Mouse (Mus musculus) right cerebral cortex, postnatal 4 days (tissue): ENCODE results near the gene Gprc5b.

ENCODE experiments used
- DNase-seq: peaks from one replicate; pipeline ENCODE4 v3.0.0-alpha.2; 2022

The Gprc5b gene

DNA sequence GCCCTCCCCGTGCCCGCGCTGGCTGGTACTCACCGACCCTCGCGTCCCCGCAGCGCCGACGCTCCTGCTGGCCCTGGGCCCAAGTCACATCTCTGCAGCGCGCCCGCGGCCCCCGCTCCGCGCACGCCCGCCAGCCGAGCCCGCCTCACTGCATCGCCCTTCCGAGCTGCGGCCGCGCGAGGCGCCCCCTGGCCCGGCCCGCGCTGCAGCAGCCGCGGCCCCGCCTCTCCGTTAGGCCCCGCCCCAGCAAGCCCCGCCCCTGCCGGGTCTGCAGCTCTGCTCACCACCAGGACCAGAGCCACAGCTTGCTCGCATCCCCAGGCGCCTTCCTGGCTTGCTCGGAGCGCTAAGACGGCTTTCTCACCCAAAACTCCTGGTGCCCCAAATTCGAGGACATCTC is at the start of gene Gprc5b:
Gprc5b (minus strand) TSS at position 205 of the 400 bp plus-strand sequence.
- DNase-seq, result peak; percentile 78

DNA sequence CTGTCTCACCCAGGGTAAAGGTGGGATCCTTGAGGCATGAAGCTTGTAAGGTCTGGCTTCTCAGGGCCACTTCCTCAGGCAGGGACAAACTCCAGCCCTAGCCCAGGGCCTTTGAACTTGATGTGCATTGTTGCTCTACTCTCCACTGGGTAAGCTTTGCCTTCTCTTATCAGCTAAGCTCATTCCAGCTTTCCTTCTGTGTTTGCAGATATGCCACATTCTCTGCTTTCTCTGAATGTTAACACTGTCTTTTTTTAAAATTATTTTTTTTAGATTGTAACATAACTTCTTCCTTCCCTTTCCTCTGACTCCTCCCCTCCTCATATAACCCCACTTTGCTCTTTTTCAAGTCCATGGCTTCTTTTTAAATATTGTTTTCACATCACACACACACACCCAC is 46.5 kb upstream of the Gprc5b start:
- no peak for DNase-seq

DNA sequence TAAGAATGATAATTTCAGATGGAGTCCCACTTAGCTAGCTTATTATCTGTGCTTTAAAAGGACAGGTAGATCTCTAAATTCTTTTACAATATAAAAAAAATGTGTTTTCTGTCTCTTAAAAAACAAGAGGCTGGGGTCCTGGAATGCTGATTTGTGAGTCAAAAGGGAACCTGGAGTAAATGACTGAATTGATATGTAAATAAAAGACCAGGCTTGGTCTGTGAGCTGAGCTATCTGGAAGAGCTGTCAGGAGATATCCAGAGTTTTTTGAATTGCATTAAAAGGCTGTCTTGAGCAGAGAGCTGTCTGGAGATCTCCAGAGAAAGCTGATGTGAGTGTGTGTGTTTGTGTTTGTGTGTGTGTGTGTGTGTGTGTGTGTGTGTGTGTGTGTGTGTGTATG is 42.6 kb upstream of the Gprc5b start:
- no peak for DNase-seq

DNA sequence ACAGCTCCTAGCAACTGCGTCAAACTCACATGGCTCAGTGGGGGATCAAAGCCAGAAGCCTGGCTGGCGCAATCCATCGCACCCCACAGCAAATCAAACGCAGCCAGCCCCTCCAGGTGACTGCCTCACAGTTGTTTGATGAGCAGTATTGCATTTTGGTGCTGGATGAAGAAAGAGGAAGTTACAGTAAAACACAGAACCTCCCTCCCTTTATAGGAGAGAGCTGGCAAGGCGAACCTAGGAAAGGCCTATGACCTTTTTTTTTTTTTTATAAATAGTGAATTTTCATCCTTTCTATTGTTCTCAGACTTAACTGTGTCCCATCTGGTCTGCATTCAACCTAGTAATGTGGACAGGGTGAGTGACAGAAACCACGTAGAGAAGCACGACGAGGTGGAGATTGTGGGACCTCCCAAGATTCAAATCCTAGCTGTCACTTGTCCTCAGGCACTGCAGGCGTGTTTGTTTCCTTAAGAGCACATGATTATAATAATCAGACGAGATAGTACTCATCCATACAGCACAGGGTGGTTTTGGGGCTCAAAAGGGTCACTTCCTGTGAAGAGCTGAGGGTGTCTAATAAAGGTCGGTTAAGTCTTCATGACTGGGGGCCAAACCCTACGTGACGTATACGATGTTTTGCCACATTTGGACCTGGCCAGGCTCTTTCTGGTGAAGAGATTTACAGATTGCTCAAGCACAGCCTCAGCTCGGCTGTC is 39.4 kb upstream of the Gprc5b start:
- no peak for DNase-seq

DNA sequence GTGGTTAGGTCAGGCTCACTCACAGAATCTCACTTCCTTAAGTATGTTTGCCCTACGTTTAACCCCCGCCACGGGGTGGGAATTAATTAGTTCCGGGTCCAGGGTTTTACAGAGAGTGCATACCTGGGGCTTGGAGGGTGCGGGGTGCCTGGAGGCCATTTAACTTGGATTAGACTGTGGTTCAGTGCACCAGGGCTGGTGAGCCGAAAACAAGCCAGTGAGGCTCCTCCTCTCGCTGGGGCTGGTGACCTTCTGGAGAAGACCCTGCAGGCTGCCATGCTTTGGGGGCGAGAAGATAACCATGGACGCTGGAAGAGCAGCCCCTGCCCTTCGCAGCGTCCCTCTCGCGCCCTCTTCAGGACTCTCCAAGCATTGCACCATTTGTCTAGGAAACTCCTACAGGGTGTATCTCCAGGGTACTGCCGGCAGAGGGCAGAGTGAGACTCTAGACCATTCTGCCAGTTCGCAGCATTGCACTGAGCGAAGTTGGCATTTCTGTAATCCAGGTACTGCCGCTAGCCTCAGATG is 28.4 kb upstream of the Gprc5b start:
- DNase-seq, result peak; percentile 70

DNA sequence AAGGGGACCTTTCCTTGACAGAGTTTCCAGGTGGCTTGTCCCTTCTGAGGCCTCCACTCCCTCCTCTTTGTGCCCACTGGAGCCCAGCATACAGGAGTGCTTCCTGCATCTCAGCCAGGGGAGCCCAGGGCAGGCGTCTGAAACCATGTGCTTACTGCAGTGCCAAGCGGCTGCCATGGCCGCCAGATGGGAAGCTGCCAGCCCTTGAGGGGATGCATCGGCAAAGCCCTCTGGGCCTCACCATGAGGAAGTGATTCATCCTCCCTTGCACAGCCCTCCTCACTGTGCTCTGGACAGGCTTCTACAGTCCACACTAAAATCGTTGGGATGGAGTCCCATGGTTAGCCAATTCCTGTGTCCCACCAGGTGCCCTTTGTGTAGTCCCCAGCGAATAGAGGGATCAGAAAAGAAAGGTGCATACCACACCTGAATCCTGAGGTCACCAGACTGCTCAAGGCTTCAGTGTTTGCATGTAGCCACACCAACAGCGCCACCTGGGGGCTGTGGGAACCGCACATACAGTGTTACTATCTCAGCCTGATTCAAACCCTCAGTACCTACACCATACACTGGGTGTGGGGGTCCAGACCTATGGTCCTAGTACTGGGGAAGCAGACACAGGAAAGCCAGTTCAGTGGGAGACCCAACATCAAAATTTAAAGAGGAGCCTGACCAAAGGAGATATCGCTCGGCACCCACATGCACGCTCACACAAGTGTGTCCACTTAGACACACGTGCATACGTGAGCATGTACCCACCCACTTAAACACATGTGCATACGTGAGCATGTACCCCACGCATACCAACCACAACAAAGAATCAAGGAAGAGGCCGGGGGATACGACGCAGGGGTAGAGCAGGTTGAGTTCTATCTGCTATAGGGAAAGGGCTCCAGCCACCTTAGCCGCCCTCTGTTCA is 27.5 kb upstream of the Gprc5b start:
- peak; percentile 63 for DNase-seq

DNA sequence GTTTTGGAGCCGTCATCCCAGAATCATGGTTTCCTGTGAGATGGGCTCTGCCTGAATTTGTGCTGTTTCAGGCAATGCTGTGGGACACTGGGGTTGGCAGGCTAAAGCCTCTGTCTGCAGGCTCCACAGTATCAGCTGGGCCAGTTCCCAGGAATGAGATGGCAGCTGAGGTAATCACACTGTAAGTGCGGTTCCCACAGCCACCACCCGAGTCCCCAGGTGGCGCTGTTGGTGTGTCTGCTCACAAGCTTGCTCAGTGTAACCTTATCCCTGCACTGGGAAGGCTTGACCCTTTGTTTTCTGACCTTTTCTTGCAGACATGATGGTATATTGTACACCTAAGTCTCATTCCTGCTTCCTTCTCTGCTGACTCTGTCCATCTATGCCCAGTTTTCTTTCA is 24.5 kb upstream of the Gprc5b start:
- DNase-seq, result peak; percentile 73

DNA sequence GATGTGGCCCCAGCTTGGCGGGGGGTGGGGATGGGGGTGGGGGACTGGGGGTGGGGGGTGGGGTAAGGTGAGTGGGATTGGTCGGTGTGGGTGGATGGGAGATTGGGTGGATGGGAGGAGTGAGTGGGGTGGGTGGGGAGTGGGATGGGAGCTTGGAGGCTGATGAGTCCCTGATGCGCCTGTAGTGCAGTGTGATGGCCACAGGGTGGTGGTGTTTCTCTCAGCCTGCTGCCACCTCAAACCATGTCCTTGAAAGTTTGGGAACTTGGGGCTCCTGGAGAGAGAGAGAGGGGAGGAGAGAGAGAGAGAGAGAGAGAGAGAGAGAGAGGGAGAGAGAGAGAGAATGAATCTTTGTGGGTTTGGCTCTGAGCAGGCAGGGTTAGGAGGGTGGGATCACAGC is 20.7 kb upstream of the Gprc5b start:
- DNase-seq, result peak; percentile 55

DNA sequence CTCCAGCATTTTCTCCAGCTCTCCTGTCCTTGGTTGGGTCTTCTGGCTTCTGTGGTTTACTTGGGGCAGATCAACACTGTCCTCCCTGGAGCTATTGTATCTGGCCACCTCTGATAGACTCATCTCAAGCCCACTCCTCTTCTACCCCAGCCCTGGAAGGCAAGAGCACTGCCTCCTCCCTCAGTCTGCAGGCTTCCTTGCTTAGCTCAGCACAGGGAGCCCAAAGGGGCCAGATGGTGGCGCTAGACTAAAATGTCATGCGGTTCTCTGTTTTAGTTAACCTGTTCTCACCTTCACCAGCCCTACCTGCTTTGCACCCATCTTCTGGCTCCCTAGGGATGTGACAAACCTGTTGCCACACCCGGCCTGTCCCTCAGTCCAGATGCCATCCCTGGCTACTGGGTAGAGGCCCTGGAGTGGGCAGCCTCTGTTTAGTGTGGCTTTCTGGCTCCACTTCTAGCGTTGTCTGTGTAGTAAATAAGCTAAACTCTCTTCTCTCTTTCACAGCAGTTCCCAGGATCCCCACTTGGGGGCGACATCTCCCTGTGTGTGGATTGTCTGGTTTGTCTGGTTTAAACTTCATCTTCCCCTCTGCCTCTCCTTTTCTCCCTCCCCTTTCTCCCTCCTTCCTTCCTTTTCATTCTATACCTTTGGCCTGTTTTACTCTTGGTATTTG is 16.0 kb upstream of the Gprc5b start:
- DNase-seq, result peak; percentile 95

DNA sequence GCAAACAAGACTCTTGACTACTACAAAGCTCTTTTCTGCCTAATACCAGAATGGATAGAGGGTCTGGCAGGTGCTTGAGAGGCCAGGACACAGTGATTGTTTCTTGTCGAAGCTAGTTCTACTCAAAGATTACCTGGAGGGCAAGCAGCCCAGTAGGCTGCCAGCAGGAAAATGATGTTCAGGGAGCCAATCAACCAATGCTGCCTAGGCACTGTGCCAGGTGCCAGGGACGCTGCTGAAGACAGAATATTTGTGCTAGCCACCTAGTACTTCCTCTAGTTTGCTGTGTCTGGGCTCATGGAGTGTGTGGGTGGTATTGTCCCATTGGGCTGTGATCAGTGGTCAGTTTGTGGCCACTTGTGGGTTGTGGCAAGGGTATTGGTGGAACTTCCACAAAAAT is 7.5 kb upstream of the Gprc5b start:
- no peak for DNase-seq

DNA sequence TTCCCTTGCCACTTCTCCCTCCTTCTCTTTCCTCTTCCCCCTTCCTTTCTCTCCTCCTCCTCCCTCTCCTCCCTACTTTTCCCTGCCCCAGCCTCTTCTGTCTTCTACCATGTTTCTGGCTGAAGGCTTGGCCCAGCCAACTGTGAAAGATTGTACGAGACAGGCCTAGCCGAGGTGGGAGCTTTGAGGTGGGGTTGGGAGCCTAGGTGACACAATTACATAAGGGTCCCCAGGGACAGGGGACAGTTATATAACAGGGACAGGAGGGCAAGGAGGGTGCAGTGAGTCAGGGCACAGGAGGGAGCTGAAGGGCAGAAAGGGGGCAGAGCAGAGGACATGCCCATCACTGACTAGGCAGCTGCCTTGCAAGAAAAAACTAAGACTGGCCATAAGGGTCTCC is 7.0 kb upstream of the Gprc5b start:
- DNase-seq, result no peak

DNA sequence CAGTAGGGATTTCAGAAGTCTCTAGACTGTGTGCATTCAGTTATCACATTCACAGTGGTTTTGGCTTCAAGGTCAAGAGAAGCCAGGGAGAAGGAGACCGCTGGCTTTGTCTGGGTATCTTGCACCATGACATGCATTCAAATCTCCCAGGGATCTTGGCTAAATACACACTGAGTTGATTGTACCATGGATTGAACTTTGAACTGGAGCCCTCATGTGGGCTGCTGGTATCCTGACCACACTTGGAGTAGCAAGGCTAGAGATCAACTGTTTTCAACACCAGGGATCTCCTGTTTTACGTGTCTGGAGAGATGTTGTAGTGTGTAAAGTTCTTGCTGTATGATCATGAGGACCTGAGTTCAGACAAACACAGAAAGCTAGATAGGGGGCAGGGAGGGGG is 4.8 kb upstream of the Gprc5b start:
- DNase-seq, result no peak

DNA sequence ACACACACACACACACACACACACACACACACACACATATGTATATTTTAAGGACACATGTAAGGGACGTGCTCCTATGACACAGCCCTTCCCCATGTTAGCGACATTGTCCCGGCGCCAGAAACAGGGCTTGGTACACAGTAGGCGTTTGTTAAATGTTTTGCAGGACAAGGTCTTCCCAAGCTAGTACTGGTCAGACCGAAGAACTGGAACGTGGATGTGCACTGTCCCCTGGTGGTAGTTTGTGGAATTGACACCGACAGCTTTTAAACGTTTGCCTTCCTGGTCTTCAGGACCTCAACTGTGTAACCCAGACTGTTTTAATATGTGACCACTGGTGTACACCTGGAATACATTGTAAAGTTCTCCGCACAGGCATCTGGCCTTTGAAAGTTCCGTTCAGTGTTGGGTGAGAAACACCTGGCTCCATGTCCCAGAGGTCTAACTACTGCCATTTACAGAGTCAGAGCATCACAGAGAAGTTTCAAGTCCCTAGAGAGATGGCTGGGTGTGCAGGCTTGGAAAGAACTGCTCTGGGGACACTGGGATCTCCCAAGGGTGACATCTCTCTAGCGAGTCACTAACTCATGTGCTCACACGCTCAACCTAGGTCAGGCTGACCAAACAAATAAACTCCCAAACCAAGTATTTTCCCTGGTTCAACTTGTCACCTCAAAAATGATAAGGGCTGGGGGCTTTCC is 1.3 kb upstream of the Gprc5b start:
- DNase-seq, result peak; percentile 80

DNA sequence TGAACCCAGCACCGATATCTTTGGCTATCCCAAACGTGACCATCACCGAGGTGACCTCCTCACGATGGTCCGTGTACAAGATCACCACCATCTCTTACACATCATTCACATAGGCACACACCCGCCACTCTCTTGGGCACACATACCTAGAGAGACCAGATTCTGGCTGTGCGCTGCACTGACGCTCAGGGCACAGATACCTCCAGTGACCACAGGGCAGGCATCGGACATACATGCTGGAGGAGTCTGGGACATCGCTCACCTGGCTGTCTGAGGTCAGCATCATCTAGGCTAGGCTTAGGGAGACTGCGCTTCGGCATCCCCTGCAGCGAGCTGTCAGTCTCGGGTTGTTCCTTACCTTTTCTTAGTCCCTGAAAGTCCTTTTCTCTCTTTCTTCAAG is 660 bp upstream of the Gprc5b start:
- DNase-seq, result no peak

DNA sequence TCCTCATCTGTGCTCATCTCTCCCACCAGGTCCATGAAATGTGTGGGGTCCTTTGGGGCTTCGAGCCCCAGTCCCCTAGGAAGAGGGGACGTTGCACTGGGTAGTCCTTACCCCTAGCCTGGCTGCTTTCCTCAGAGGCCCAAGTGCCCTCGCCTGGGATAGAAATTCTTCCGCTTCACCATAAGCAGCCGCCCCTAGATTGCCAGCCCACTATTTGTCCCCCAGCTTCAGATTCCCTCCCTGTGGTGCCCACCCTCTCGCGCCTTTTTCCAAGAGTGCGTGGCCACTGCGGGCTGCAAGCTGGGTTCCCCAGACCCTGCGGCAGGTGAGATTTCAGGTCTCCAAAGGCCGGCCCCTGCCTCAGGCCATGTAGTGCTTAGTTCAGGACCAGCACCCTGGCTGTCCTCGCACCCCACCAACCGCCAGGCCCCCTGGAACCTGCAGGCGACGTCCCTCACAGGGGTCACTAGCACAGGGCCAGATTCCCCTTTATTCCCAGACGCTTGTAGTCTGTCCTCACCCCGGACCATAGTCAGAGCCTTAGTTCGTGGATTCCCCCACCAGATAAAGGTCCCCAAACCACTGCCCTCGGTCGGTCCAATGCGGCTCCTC is 674 bp downstream of the Gprc5b start:
- DNase-seq, result no peak

DNA sequence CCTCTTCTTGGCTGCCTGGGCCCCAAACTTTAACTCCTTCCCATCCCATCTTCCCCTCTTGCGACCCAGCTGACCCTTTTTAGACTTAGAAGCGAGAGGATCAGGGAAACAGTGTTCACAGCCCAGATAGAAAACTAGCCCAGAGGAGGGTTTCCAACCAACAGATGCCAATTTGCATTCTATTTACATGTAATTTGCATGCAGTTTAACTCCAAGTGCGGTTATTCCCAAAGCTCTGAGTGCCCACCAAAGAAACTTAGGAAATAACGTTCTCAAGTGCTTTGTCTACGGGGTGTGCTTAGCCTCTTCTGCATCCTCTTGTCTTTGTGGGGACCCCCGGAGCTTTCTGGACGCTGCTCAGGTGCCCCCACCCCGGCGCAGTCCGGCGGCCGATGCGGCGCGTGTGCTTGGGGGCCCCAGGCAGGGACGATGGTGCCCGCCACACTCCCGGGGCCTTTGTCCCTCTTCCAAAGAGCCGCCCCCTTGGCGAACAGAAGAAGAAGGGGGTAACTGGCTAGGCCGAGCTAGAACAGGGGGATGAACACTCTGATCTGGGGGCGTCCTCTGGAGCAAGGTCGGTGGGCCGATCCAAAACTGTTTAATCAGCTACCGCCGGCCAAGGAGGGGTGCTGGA is 1.3 kb downstream of the Gprc5b start:
- DNase-seq, result no peak

DNA sequence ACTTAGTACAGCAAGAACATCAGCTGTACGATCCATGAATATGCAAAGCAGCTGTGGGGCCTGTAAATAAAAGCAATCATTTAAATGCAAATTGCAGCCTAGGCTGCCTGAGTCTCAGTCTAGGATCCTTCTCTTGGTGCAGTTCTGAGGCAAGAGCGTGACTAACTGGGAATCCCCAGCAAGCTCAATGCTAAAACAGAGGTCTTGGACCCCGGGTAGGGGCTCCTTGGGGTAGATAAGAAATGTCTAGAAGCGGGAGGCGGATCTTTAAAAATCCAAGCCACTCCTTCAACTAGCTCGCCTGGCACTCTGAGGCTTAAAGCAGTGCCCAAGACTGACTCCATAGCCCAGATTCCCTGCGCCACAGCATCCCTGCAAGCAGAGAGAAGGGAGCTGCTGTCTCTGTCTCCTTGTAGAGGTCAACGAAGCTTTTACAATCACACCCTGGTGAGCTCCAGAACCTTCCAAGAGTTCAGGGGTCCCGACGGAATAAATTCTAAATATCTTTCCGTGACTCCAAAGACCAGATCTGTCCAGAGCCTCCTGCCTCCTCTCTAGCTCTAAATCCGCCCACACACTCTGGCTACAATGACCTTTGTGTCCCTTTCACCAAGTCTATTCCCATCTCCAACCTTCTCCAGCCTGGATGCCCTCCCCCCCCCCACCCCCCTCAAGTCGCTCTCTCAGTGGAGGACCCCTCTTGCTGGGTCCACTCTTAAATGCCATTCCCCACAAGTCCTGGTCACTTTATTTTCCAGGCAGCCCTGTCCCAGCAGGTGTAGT is 2.2 kb downstream of the Gprc5b start:
- DNase-seq, result no peak

DNA sequence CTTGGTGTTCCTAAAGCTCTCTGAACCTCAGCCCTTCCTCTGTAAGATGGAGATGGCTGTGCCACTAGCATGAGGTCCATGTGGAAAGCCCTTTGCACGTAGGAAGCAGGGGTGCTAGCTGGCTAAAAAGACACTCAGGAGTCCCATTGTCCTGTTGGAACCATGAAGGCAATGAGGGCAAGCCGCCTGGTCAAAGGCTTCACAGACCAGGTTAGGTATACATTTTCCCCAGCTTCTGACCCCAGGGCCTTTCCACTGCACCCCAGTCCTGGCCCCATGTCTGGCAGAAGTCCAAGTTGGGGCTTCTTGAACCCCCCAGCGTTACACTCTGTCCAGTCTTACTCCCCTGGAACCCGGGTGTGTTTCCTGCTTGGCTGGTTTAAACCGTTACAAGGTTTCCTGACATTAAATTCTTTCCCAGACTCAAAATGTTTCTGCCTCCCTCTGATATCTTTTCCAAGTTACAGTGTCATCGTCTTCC is 2.9 kb downstream of the Gprc5b start:
- no peak for DNase-seq

DNA sequence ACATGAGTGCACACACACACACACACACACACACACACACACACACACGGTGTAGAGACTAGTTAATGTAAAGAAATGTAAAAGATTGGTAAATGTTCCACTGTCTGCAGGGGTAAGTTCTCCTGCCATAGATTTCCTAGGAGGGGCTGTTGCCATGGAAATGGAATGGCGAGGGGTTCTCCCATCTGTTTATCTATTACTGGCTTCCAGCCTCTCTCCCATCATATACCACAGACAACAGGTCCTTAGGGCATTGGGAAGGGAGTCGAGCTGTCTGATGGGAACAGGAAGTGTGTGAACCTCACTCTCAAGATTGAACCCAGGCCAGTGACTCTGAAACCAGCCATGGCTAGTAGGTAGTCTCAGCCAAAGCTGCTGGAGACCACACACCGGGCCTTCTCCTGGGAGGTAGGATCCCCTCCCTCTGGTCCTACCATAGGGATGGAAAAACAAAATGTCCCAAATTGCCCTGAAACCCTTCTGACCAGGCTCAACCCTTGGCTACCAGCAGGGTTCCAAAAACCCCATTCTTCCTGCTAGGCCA is 3.6 kb downstream of the Gprc5b start:
- no peak for DNase-seq

DNA sequence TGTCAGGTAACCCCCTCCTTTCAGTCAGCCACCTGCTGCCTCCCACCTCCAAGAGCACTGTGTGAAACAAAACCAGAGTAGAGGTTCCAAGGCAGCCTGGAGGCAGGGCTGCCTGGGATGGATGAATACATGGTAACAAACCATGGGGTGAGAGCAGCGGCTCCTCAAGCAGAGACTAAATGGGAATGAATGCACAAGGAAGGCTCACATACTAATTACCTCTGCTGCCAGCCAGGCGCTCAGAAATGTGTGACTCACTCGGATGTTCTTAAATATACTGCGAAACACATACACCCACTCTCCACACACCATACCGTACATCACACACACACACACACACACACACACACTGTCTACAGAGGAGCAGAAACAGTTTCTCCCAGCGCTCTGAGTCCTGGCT is 4.7 kb downstream of the Gprc5b start:
- DNase-seq, result peak; percentile 48
